Mouse (Mus musculus) heart, postnatal 36 days (tissue): ENCODE measurements around the gene Tln2. TPM values are rescaled to one million over a fixed set of nuclear protein-coding genes. Genes with fewer than 3 reads are reported as not detected.

Experiments used
- DNase-seq, 2 experiments: peaks; one replicate each; pipeline ENCODE4 v3.0.0; 2021 to 2022
- intact Hi-C: fragments of 180-260 bp; cut with DNase I; formaldehyde crosslinking; loops from one replicate; pipeline ENCODE4 v1.15.1; 2025
- microRNA-seq, 2 experiments: library from miRNA; unstranded; fragments of <30 nt; microRNA quantifications; one replicate each; pipeline ENCODE4 v1.2.0; 2021; ENCODE audit warnings: borderline number of aligned reads in 2 of 2
- total RNA-seq, 2 experiments: library from RNA; stranded (reverse); gene quantifications; 2 replicates each; pipeline ENCODE4 v1.2.3; 2021

The Tln2 gene
- total RNA-seq, 2 experiments from 2014 or later, result 80.3 to 90.0 TPM

DNA sequence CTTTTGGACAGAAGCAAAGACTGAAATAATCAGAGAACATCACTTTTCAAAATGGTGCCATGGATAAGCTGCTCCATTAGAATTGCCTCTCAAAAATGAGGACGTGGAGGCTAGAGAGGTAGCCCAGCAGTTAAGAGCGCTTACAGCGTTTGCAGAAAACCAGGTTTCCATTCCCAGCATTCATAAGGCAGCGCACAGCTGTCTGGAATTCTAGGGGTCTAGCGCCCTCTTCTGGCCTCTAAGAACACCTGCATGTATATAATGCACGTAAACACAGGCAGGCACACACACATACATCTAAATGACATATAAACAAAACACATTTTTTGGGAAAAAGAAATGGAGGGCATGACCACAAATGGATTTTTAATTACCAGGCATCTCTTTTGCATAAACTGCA, 385.7 kb downstream of the Tln2 start:
- no peak for DNase-seq
- intact Hi-C loops, result no loop called here

DNA sequence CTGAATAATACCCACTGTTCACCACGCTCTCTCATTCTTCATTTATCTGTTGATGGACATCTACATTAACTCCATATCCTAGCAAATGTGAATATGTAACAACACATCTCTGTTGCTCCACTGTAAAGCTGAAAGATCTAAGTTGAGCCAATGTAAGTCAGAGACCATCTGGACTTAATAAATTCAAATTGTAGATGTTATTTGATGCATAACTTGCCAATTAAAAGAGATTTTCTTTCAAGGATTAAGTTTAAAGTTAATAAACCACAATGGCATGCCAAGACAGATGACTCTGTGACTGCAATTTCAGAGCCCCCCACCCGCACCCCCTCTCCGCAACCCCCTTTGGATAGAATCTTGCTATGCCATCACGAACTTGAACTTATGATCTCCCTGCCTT, 386.3 kb downstream of the Tln2 start:
- intact Hi-C loops, result no loop called here
- DNase-seq, result no peak

DNA sequence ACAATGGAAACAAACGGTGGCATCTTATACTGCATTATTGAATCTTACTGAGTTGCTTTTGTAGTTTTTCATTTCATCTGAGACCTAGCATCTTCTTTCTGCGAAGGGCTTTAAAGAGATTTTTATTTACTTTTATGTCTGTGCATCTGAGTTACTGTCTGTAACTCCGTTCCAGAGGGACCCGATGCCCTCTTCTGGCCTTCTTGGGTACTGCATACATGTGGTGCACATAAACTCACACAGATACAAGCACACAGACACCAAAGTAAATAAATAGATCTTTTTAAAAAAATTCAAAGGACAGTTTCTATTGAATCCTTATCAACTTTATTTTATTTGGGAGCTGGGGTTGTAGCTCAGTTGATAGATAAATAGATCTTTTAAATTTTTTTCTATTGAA, 388.1 kb downstream of the Tln2 start:
- intact Hi-C loops, result no loop called here
- no peak for DNase-seq

DNA sequence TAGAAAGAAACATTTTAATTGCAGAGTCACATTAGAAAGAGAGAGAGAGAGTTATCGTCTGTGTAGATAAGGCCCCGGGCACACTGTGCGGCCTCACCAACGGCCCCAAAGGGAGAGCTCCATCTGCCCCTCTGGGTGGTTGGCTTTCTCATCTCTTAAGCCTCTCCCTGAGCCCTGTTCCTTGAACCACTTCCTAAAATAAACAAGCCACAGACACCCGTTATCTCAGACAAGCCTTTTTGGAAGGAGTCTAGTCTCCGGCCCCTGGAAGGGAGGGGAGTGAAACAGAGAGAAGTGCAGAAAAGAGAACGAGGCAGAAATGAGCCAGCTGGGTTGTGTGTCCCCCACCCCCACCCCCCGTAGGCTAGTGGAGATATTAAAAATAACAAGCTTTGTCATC, 388.7 kb downstream of the Tln2 start:
- DNase-seq, result no peak
- intact Hi-C loops, result no loop called here

DNA sequence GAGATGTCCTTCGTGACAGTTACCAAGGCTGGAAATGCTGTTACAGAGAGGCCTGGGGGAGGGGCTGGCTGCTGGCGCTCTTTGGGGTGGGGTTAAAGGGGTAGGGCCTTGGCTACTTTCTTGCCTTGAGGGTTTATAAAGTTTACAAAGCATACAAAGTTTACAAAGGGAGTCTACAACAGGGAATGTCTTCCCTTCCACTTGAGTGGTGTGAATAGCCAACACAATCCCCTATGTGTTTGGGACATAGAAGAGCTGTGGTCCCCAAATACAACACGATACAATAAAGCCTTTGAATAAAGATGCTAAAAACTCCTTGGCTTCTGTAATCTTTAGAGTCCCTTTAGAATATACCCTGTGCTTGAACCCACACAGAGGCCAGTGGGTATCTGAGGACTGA, 389.5 kb downstream of the Tln2 start:
- no peak for DNase-seq
- intact Hi-C loops, result no loop called here

Small RNAs within 50 kb of the gene (microRNA-seq; reads per million reads assigned to microRNA genes)
- gene Mir190a, result 61.4 to 81.4 reads per million in 2 experiments

Other genes starting within 250 kb of the Tln2 start
- 1 to 10 TPM; 1.2 to 1.4 TPM for gene C2cd4b, start 199.7 kb upstream of the Tln2 start, total RNA-seq